Mouse (Mus musculus) heart, embryonic 11.5 days (tissue): Measurements from ENCODE around the gene Thrap3. TPM values are rescaled to one million over a fixed set of nuclear protein-coding genes. Genes with fewer than 3 reads are reported as not detected.

ENCODE experiments used
- ATAC-seq: fragments of 200-750 bp; cut with Nextera tagmentation; replicated peaks from 2 replicates; pipeline ENCODE4 v1.8.0; 2017; ENCODE audit warnings: moderate library complexity; ENCODE audit not compliant: insufficient number of reproducible peaks, low FRiP score, low TSS enrichment
- H3K27ac ChIP-seq: fragments of 300-500 bp; sonication (generic); 2 replicates; pipeline ENCODE4 v1.5.1; 2014; ENCODE audit warnings: mild to moderate bottlenecking, low read depth, low read length
- H3K27me3 ChIP-seq: fragments of 300-500 bp; sonication (generic); 2 replicates; pipeline ENCODE4 v1.6.1; 2014; ENCODE audit warnings: mild to moderate bottlenecking, low read length, mixed read lengths; ENCODE audit not compliant: control insufficient read depth, insufficient read depth
- H3K36me3 ChIP-seq: fragments of 300-500 bp; sonication (generic); 2 replicates; pipeline ENCODE4 v1.6.1; 2014; ENCODE audit warnings: mild to moderate bottlenecking, low read length, moderate library complexity, mixed read lengths; ENCODE audit not compliant: control insufficient read depth, insufficient read depth
- H3K4me1 ChIP-seq: fragments of 300-500 bp; sonication (generic); 2 replicates; pipeline ENCODE4 v1.6.1; 2014; ENCODE audit warnings: low read length; ENCODE audit not compliant: control insufficient read depth, insufficient read depth
- H3K4me2 ChIP-seq: fragments of 300-500 bp; sonication (generic); 2 replicates; pipeline ENCODE4 v1.6.1; 2014; ENCODE audit warnings: mild to moderate bottlenecking, moderate library complexity
- H3K4me3 ChIP-seq: fragments of 300-500 bp; sonication (generic); 2 replicates; pipeline ENCODE4 v1.5.1; 2014; ENCODE audit warnings: low read depth, low read length
- H3K9ac ChIP-seq: fragments of 300-500 bp; sonication (generic); 2 replicates; pipeline ENCODE4 v1.6.1; 2014; ENCODE audit warnings: mild to moderate bottlenecking, low read depth, low read length, moderate library complexity
- H3K9me3 ChIP-seq: fragments of 300-500 bp; sonication (generic); replicated peaks from 2 replicates; pipeline ENCODE4 v1.6.1; 2016; ENCODE audit warnings: low read length; ENCODE audit not compliant: control insufficient read depth
- WGBS: fragments of 180-500 bp; shearing (Covaris S2); extraction: QIAGEN DNeasy Blood & Tissue Kit; methylation state at CpG from one replicate; pipeline ENCODE4 v1.1.7; 2014; ENCODE audit not compliant: insufficient replicate concordance; 5-methylcytosine and 5-hydroxymethylcytosine counted together
- polyA plus RNA-seq: library from polyadenylated mRNA; unstranded; fragments of >200 nt; fragmentation: Nextera tagmentation; extraction: Ambion mirVana; gene quantifications from 2 replicates; pipeline ENCODE4 v1.2.1, GENCODE M21; 2014

Thrap3 gene
- polyA plus RNA-seq, 1 experiment from 2014 or later = 155 TPM

DNA sequence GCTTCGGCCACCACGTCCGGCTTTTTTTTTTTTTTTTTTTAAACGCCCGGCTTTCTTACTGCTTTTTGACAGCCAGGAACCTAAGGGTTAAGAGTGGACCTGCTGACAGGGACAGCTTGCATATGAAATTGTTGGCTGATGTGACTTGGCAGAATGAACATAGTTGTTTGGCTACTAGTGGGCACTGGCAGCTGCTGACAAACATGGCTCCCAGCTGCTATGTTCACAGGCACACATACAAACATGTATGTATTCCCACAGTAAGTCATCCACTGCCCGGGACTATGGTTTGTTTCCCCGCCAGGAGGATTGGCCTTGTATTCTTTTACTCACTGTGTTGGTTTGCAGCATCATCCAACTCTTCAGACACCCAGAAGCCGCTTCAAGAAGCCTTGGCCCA lies 85.4 kb downstream of the Thrap3 start:
- Histone ChIP-seq H3K36me3 (peaks cover 9% of the 10 kb centered on the region), H3K4me1 (peaks cover 8% of the 10 kb centered on the region; the same call in 1 of the 2 replicates), H3K27ac (no peak overlapping the region), H3K4me2 (no peak overlapping the region), H3K27me3 (no peaks in the 10 kb centered on the region), H3K9me3 (peaks cover 4% of the 10 kb centered on the region; the same call in 1 of the 2 replicates), H3K4me3 (no peak overlapping the region), H3K9ac (no peak overlapping the region)
- no peak for ATAC-seq
- WGBS = 79% methylated on average over 8 of the region's 8 CpGs

- no peak overlapping the region for H3K9ac ChIP-seq
- H3K4me1 ChIP-seq = peaks cover 18% of the 10 kb centered on the region
- no peak overlapping the region for H3K4me2 ChIP-seq
- no peak overlapping the region for H3K4me3 ChIP-seq
- no peaks in the 10 kb centered on the region for H3K27me3 ChIP-seq
- no peaks in the 10 kb centered on the region; the same call in 1 of the 2 replicates for H3K9me3 ChIP-seq
- no peak overlapping the region for H3K27ac ChIP-seq
- H3K36me3 ChIP-seq = peaks cover 2% of the 10 kb centered on the region; the same call in 1 of the 2 replicates
- no peak for ATAC-seq
- 67% methylated on average over 6 of the region's 6 CpGs for WGBS
Measured at GRCm38 (mm10) chr4:126115871-126116521, 86.6 kb downstream of the Thrap3 start.

- Histone ChIP-seq H3K27me3 (no peaks in the 10 kb centered on the region), H3K27ac (no peak overlapping the region), H3K9me3 (no peaks in the 10 kb centered on the region), H3K36me3 (no peaks in the 10 kb centered on the region), H3K4me3 (no peak overlapping the region), H3K4me1 (peaks cover 24% of the 10 kb centered on the region), H3K9ac (no peak overlapping the region), H3K4me2 (no peak overlapping the region)
- ATAC-seq = no peak
- WGBS = 90% methylated on average over 9 of the region's 9 CpGs
Measured at GRCm38 (mm10) chr4:126115411-126115810, 87.1 kb downstream of the Thrap3 start.

Other genes with a start within 250 kb of the Thrap3 start
- 0.33 and 0.70 TPM in 2 replicates for gene Csf3r, start 178.2 kb downstream of the Thrap3 start, polyA plus RNA-seq
- 136 and 155 TPM in 2 replicates for gene Mrps15, start 155.8 kb downstream of the Thrap3 start, polyA plus RNA-seq
- 5.3 TPM in 2 replicates for gene Oscp1, start 144.2 kb downstream of the Thrap3 start, polyA plus RNA-seq
- 42.8 and 44.5 TPM in 2 replicates for gene Lsm10, start 106.1 kb downstream of the Thrap3 start, polyA plus RNA-seq
- gene Stk40, start 98.8 kb downstream of the Thrap3 start, polyA plus RNA-seq = 18.5 and 23.2 TPM in 2 replicates
- 31.9 and 33.5 TPM in 2 replicates for gene Eva1b, start 55.0 kb downstream of the Thrap3 start, polyA plus RNA-seq
- 2.7 and 3.1 TPM in 2 replicates for gene Sh3d21, start 39.3 kb downstream of the Thrap3 start, polyA plus RNA-seq
- gene Map7d1, start 53.6 kb upstream of the Thrap3 start, polyA plus RNA-seq = 37.0 and 44.6 TPM in 2 replicates
- gene Trappc3, start 59.6 kb upstream of the Thrap3 start, polyA plus RNA-seq = 11.0 and 28.0 TPM in 2 replicates
- 2.0 and 3.0 TPM in 2 replicates for gene Col8a2, start 84.0 kb upstream of the Thrap3 start, polyA plus RNA-seq
- 28.8 and 30.1 TPM in 2 replicates for gene Adprhl2, start 118.9 kb upstream of the Thrap3 start, polyA plus RNA-seq
- 0.96 and 1.5 TPM in 2 replicates for gene Tekt2, start 122.9 kb upstream of the Thrap3 start, polyA plus RNA-seq
- 8.4 and 15.7 TPM in 2 replicates for gene Ago3, start 226.8 kb upstream of the Thrap3 start, polyA plus RNA-seq